Mouse (Mus musculus): ENCODE results near the gene Hs3st1.

Hs3st1 gene

GRCm38 (mm10) chr5:39643260-39643923 is 111.9 kb downstream of the Hs3st1 start:
- DNase-seq (ENCODE audit: low spot score) = no peak

- no peak for DNase-seq (ENCODE audit: low spot score)
Measured at GRCm38 (mm10) chr5:39642222-39642770, 113.0 kb downstream of the Hs3st1 start.

- no peak for DNase-seq (ENCODE audit: low spot score)
Measured at GRCm38 (mm10) chr5:39639438-39640177, 115.7 kb downstream of the Hs3st1 start.

- no peak for DNase-seq (ENCODE audit: low spot score)
Measured at GRCm38 (mm10) chr5:39638926-39639325, 116.3 kb downstream of the Hs3st1 start.

GRCm38 (mm10) chr5:39637874-39638273 is 117.4 kb downstream of the Hs3st1 start:
- DNase-seq (ENCODE audit: low spot score) = no peak

GRCm38 (mm10) chr5:39636090-39636489 is 119.2 kb downstream of the Hs3st1 start:
- no peak for DNase-seq (ENCODE audit: low spot score)

- DNase-seq (ENCODE audit: low spot score) = no peak
Measured at GRCm38 (mm10) chr5:39634300-39635047, 120.8 kb downstream of the Hs3st1 start.

GRCm38 (mm10) chr5:39633206-39633605 is 122.1 kb downstream of the Hs3st1 start:
- DNase-seq (ENCODE audit: low spot score) = no peak

GRCm38 (mm10) chr5:39630841-39631240 is 124.4 kb downstream of the Hs3st1 start:
- no peak for DNase-seq (ENCODE audit: low spot score)

- no peak for DNase-seq (ENCODE audit: low spot score)
Measured at GRCm38 (mm10) chr5:39625037-39625473, 130.2 kb downstream of the Hs3st1 start.

- no peak for DNase-seq (ENCODE audit: low spot score)
Measured at GRCm38 (mm10) chr5:39624218-39624590, 131.1 kb downstream of the Hs3st1 start.

GRCm38 (mm10) chr5:39623304-39624217 is 131.7 kb downstream of the Hs3st1 start:
- DNase-seq (ENCODE audit: low spot score) = no peak

- no peak for DNase-seq (ENCODE audit: low spot score)
Measured at GRCm38 (mm10) chr5:39620206-39620866, 134.9 kb downstream of the Hs3st1 start.

- no peak for DNase-seq (ENCODE audit: low spot score)
Measured at GRCm38 (mm10) chr5:39617354-39617977, 137.8 kb downstream of the Hs3st1 start.

- DNase-seq (ENCODE audit: low spot score) = no peak
Measured at GRCm38 (mm10) chr5:39615202-39615601, 140.1 kb downstream of the Hs3st1 start.

- no peak for DNase-seq (ENCODE audit: low spot score)
Measured at GRCm38 (mm10) chr5:39613534-39613933, 141.7 kb downstream of the Hs3st1 start.

- DNase-seq (ENCODE audit: low spot score) = no peak
Measured at GRCm38 (mm10) chr5:39612240-39612639, 143.0 kb downstream of the Hs3st1 start.

- no peak for DNase-seq (ENCODE audit: low spot score)
Measured at GRCm38 (mm10) chr5:39608260-39608659, 147.0 kb downstream of the Hs3st1 start.

GRCm38 (mm10) chr5:39594737-39595136 is 160.5 kb downstream of the Hs3st1 start:
- DNase-seq (ENCODE audit: low spot score) = no peak
